In the genomic region with DNA sequence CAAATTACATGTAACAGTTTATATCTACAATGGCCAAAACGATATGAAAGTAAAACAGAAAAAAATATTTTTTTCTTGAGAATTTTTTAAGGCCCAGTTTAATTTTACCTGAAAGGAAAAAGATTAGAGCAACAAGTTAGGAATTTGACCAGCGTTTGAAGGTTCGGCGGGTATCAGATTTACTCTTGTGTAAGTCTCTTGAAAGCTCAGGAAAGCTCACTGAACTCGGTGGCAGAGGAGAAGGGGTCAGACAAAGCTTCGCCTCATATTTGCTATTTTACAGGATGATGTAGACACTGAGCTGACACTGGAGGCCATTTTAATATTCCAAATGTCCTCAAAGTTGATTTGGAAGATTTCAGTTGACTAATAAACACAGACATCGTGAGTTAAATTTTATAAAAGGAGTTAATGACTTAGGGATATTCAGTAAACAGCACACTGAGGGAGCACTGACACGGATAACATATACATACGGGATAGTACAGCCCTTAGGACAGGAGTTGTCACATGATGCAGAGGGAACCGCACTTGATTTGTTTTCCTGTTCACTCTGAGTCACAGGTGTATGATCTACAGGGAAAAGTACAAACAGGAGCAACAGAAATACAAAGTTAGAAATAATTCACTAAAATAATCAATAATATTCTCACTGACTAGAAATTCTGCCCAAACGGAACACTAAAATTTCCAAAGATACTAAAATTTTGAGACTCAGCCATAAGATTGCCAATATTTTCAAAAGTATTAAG, we compare ENCODE assay signal across 16 mouse cellular contexts.
"Had no signal": no experiment of that assay in that cellular context is flagged by ENCODE, and none has a peak within 500 bp of the region (broad histone marks: within the 10 kb centered on the region; RNA-seq: fewer than 3 reads in every experiment).

No protein-coding gene starts in this region.

- H3K9me3 ChIP-seq: neural tube, embryonic 13.5 days; neural tube, embryonic 15.5 days; stomach, embryonic 15.5 days had no signal

- H3K4me2 ChIP-seq: neural tube, embryonic 13.5 days; neural tube, embryonic 15.5 days; stomach, embryonic 15.5 days had no signal

- DNase-seq: retina, postnatal 1 day; right cerebral cortex, adult 18-20 months; right cerebral cortex, postnatal 14 days; right cerebral cortex, postnatal 25 days; right cerebral cortex, postnatal 4 days; spleen, adult 18-20 months; thymus, adult 18-20 months; thymus, adult 2 months; thymus, postnatal 14 days; thymus, postnatal 25 days; thymus, postnatal 36 days; thymus, postnatal 4 days had no signal

- H3K27me3 ChIP-seq: neural tube, embryonic 13.5 days; neural tube, embryonic 15.5 days; stomach, embryonic 15.5 days had no signal

- H3K27ac ChIP-seq: neural tube, embryonic 13.5 days; neural tube, embryonic 15.5 days; stomach, embryonic 15.5 days; stomach, postnatal 0 days had no signal

- H3K36me3 ChIP-seq: neural tube, embryonic 15.5 days; stomach, embryonic 15.5 days had no signal

- H3K4me3 ChIP-seq: neural tube, embryonic 13.5 days; neural tube, embryonic 15.5 days; stomach, embryonic 15.5 days had no signal

- H3K4me1 ChIP-seq: neural tube, embryonic 13.5 days; neural tube, embryonic 15.5 days; stomach, embryonic 15.5 days had no signal

- H3K9ac ChIP-seq: neural tube, embryonic 13.5 days; neural tube, embryonic 15.5 days; stomach, embryonic 15.5 days had no signal
